Mouse (Mus musculus): ENCODE results near the gene Ifna16. TPM values are rescaled to one million over a fixed set of nuclear protein-coding genes. Genes with fewer than 3 reads are reported as not detected.
A peak's percentile ranks its signal among the peaks of the same experiment; 100 is the strongest.

Gene Ifna16
- polyA plus RNA-seq (2015; fragmentation: Nextera tagmentation; extraction: Ambion mirVana): not detected in 2 replicates

DNA sequence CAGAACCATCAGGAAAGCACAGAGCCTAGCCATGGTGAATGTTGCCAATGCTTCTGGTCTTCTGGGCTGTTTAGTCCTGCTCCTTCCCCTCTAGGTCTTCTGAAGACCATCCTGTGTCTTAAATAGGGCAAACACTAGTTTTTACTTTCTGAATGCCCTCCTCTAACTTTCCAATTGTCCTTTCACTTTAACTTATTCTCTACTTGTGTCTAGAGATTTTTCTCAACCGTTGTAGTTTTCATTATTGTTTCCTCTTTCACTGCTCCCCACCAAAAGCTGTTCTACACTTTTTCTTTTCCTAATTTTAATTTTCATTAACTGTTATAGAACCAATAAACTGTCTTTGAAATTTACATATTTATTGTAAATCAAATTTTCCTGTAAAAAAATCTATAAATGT, at the start of gene Ifna16:
Gene Ifna16 (minus strand): TSS at position 101 of the 400 bp plus-strand sequence.
- Histone ChIP-seq H3K27me3 (replicated peaks; ENCODE audit: control insufficient read depth, insufficient read depth, low read length) (no peaks in the 10 kb centered on the region), H3K4me2 (ENCODE audit: low read length) (no peak within 1 kb of the TSS), H3K9ac (ENCODE audit: low read depth, low read length) (no peak within 1 kb of the TSS), H3K4me1 (ENCODE audit: control insufficient read depth, insufficient read depth, low read depth, low read length) (no peaks in the 10 kb centered on the region), H3K9me3 (ENCODE audit: control insufficient read depth, low read length) (no peaks in the 10 kb centered on the region), H3K36me3 (ENCODE audit: control insufficient read depth, insufficient read depth, low read length) (no peaks in the 10 kb centered on the region), H3K27ac (ENCODE audit: low read depth, low read length) (no peak within 1 kb of the TSS), H3K4me3 (ENCODE audit: low read length) (no peak within 1 kb of the TSS)
- ATAC-seq: no peak
- WGBS: 91% methylated on average over 1 of the region's 1 CpGs

GRCm38 (mm10) chr4:88723497-88724090, 46.9 kb upstream of the Ifna16 start:
- Histone ChIP-seq H3K4me2 (ENCODE audit: low read length) (no peak overlapping the region), H3K9me3 (ENCODE audit: control insufficient read depth, low read length) (no peaks in the 10 kb centered on the region), H3K27ac (ENCODE audit: low read depth, low read length) (no peak overlapping the region), H3K36me3 (ENCODE audit: control insufficient read depth, insufficient read depth, low read length) (peaks cover 7% of the 10 kb centered on the region), H3K4me3 (ENCODE audit: low read length) (no peak overlapping the region), H3K4me1 (ENCODE audit: control insufficient read depth, insufficient read depth, low read depth, low read length) (peaks cover 20% of the 10 kb centered on the region), H3K27me3 (replicated peaks; ENCODE audit: control insufficient read depth, insufficient read depth, low read length) (no peaks in the 10 kb centered on the region), H3K9ac (ENCODE audit: low read depth, low read length) (no peak overlapping the region)
- 70% methylated on average over 8 of the region's 8 CpGs for WGBS
- ATAC-seq: no peak

GRCm38 (mm10) chr4:88721791-88722721, 45.3 kb upstream of the Ifna16 start, which contains the start of the genes Gm26566 and Klhl9:
TSS of gene Gm26566 (plus strand) at chr4:88721805.
TSS of gene Klhl9 (minus strand) at chr4:88722465.
- Histone ChIP-seq H3K27me3 (replicated peaks; ENCODE audit: control insufficient read depth, insufficient read depth, low read length) (no peaks in the 10 kb centered on the region), H3K4me1 (ENCODE audit: control insufficient read depth, insufficient read depth, low read depth, low read length) (peaks cover 26% of the 10 kb centered on the region), H3K4me2 (ENCODE audit: low read length) (peak within 1 kb of the TSS; percentile 88), H3K36me3 (ENCODE audit: control insufficient read depth, insufficient read depth, low read length) (peaks cover 7% of the 10 kb centered on the region), H3K9me3 (ENCODE audit: control insufficient read depth, low read length) (no peaks in the 10 kb centered on the region), H3K27ac (ENCODE audit: low read depth, low read length) (peak within 1 kb of the TSS; percentile 87), H3K4me3 (ENCODE audit: low read length) (peak within 1 kb of the TSS; percentile 84), H3K9ac (ENCODE audit: low read depth, low read length) (peak within 1 kb of the TSS; percentile 80)
- under 1% methylated on average over 72 of the region's 82 CpGs for WGBS
- ATAC-seq: peak; percentile 98

- Histone ChIP-seq H3K9me3 (ENCODE audit: control insufficient read depth, low read length) (no peaks in the 10 kb centered on the region), H3K9ac (ENCODE audit: low read depth, low read length) (no peak overlapping the region), H3K4me1 (ENCODE audit: control insufficient read depth, insufficient read depth, low read depth, low read length) (peaks cover 26% of the 10 kb centered on the region), H3K4me2 (ENCODE audit: low read length) (peak overlapping the region; percentile 57), H3K27ac (ENCODE audit: low read depth, low read length) (no peak overlapping the region), H3K4me3 (ENCODE audit: low read length) (peak overlapping the region; percentile 25), H3K36me3 (ENCODE audit: control insufficient read depth, insufficient read depth, low read length) (peaks cover 10% of the 10 kb centered on the region), H3K27me3 (replicated peaks; ENCODE audit: control insufficient read depth, insufficient read depth, low read length) (no peaks in the 10 kb centered on the region)
- ATAC-seq: no peak
- 65% methylated on average over 1 of the region's 1 CpGs for WGBS
Observed at GRCm38 (mm10) chr4:88718715-88719114, 42.0 kb upstream of the Ifna16 start.

DNA sequence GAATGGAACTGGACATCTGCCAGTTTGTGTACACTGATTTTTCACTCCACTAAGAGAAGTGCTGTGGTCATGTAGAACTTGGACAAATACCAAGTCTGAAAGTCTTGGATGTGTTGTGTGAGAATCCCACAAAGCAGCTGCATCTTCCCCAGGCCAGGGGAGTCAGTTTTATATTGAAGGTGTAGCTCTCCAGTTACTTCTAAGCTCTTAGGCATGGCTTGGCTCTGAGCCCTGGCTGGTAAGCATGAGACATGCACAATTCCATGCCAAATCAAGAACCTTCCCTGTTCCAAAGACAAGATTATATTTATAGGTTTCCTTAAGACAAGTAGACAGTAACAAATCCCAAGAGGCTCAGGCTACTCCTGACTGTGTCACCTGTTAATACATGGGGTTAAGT, 38.3 kb upstream of the Ifna16 start:
- H3K36me3 ChIP-seq (ENCODE audit: control insufficient read depth, insufficient read depth, low read length): peaks cover 4% of the 10 kb centered on the region
- ATAC-seq: no peak
- H3K4me2 ChIP-seq (ENCODE audit: low read length): no peak overlapping the region

DNA sequence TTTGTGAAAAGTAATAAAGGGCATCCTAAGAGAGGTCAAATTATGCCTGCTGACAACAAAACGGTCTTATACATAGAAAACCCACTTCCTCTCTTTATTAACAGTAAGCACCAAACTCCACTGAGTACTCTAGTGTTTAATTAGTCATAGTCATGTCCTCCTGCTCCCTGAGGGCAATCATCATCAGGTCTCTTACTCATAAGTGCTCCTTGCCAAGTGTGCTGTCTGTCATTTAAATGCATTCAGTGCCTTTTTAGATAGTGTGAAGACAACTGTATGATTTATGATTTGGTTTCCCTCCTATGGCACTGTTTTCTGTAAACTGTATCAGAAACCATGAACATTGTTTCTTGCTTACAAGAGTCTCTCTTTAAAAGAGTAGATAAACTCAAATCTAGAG, 37.6 kb upstream of the Ifna16 start:
- no peak overlapping the region for H3K27ac ChIP-seq (ENCODE audit: low read depth, low read length)
- WGBS: 85% methylated on average over 1 of the region's 1 CpGs
- no peak overlapping the region for H3K4me2 ChIP-seq (ENCODE audit: low read length)
- no peak overlapping the region for H3K4me3 ChIP-seq (ENCODE audit: low read length)
- peaks cover 6% of the 10 kb centered on the region for H3K36me3 ChIP-seq (ENCODE audit: control insufficient read depth, insufficient read depth, low read length)
- no peaks in the 10 kb centered on the region for H3K27me3 ChIP-seq (replicated peaks; ENCODE audit: control insufficient read depth, insufficient read depth, low read length)
- H3K4me1 ChIP-seq (ENCODE audit: control insufficient read depth, insufficient read depth, low read depth, low read length): peaks cover 11% of the 10 kb centered on the region
- no peaks in the 10 kb centered on the region for H3K9me3 ChIP-seq (ENCODE audit: control insufficient read depth, low read length)
- ATAC-seq: no peak
- no peak overlapping the region for H3K9ac ChIP-seq (ENCODE audit: low read depth, low read length)

More for the DNA sequence above, 38.3 kb upstream of the Ifna16 start:
- peaks cover 13% of the 10 kb centered on the region for H3K4me1 ChIP-seq (ENCODE audit: control insufficient read depth, insufficient read depth, low read depth, low read length)
- no peaks in the 10 kb centered on the region for H3K9me3 ChIP-seq (ENCODE audit: control insufficient read depth, low read length)
- H3K27ac ChIP-seq (ENCODE audit: low read depth, low read length): no peak overlapping the region
- H3K4me3 ChIP-seq (ENCODE audit: low read length): no peak overlapping the region
- no peak overlapping the region for H3K9ac ChIP-seq (ENCODE audit: low read depth, low read length)
- H3K27me3 ChIP-seq (replicated peaks; ENCODE audit: control insufficient read depth, insufficient read depth, low read length): no peaks in the 10 kb centered on the region

- 96% methylated on average over 1 of the region's 1 CpGs for WGBS
- no peaks in the 10 kb centered on the region for H3K4me1 ChIP-seq (ENCODE audit: control insufficient read depth, insufficient read depth, low read depth, low read length)
- ATAC-seq: no peak
Observed at GRCm38 (mm10) chr4:88707128-88707826, 30.6 kb upstream of the Ifna16 start.

GRCm38 (mm10) chr4:88705924-88706323, 29.2 kb upstream of the Ifna16 start:
- 51% methylated on average over 3 of the region's 3 CpGs for WGBS
- H3K4me1 ChIP-seq (ENCODE audit: control insufficient read depth, insufficient read depth, low read depth, low read length): no peaks in the 10 kb centered on the region
- H3K9ac ChIP-seq (ENCODE audit: low read depth, low read length): no peak overlapping the region
- peaks cover 3% of the 10 kb centered on the region; the same call in 1 of the 2 replicates for H3K36me3 ChIP-seq (ENCODE audit: control insufficient read depth, insufficient read depth, low read length)
- H3K4me3 ChIP-seq (ENCODE audit: low read length): no peak overlapping the region
- ATAC-seq: no peak
- no peaks in the 10 kb centered on the region for H3K27me3 ChIP-seq (replicated peaks; ENCODE audit: control insufficient read depth, insufficient read depth, low read length)
- H3K9me3 ChIP-seq (ENCODE audit: control insufficient read depth, low read length): no peaks in the 10 kb centered on the region
- no peak overlapping the region for H3K4me2 ChIP-seq (ENCODE audit: low read length)
- no peak overlapping the region for H3K27ac ChIP-seq (ENCODE audit: low read depth, low read length)

More at GRCm38 (mm10) chr4:88707128-88707826, 30.6 kb upstream of the Ifna16 start:
- no peak overlapping the region for H3K4me2 ChIP-seq (ENCODE audit: low read length)
- no peak overlapping the region for H3K27ac ChIP-seq (ENCODE audit: low read depth, low read length)
- H3K36me3 ChIP-seq (ENCODE audit: control insufficient read depth, insufficient read depth, low read length): peaks cover 3% of the 10 kb centered on the region; the same call in 1 of the 2 replicates
- H3K4me3 ChIP-seq (ENCODE audit: low read length): no peak overlapping the region
- H3K9ac ChIP-seq (ENCODE audit: low read depth, low read length): no peak overlapping the region
- no peaks in the 10 kb centered on the region for H3K9me3 ChIP-seq (ENCODE audit: control insufficient read depth, low read length)
- H3K27me3 ChIP-seq (replicated peaks; ENCODE audit: control insufficient read depth, insufficient read depth, low read length): no peaks in the 10 kb centered on the region

- Histone ChIP-seq H3K9me3 (ENCODE audit: control insufficient read depth, low read length) (no peaks in the 10 kb centered on the region), H3K27ac (ENCODE audit: low read depth, low read length) (no peak overlapping the region), H3K9ac (ENCODE audit: low read depth, low read length) (no peak overlapping the region), H3K4me3 (ENCODE audit: low read length) (no peak overlapping the region), H3K4me1 (ENCODE audit: control insufficient read depth, insufficient read depth, low read depth, low read length) (no peaks in the 10 kb centered on the region), H3K27me3 (replicated peaks; ENCODE audit: control insufficient read depth, insufficient read depth, low read length) (no peaks in the 10 kb centered on the region), H3K4me2 (ENCODE audit: low read length) (no peak overlapping the region), H3K36me3 (ENCODE audit: control insufficient read depth, insufficient read depth, low read length) (no peaks in the 10 kb centered on the region)
- ATAC-seq: no peak
- 76% methylated on average over 1 of the region's 1 CpGs for WGBS
Observed at GRCm38 (mm10) chr4:88699301-88699700, 22.6 kb upstream of the Ifna16 start.
